Mouse (Mus musculus): ENCODE measurements around the gene Plekha1. TPM values are rescaled to one million over a fixed set of nuclear protein-coding genes. Genes with fewer than 3 reads are reported as not detected.

The Plekha1 gene
- total RNA-seq, 2 experiments from 2014 or later: 25.4 to 34.8 TPM

- no peak for DNase-seq
These were observed 52.7 kb downstream of the Plekha1 start for GRCm38 (mm10) chr7:130918260-130918659.

DNA sequence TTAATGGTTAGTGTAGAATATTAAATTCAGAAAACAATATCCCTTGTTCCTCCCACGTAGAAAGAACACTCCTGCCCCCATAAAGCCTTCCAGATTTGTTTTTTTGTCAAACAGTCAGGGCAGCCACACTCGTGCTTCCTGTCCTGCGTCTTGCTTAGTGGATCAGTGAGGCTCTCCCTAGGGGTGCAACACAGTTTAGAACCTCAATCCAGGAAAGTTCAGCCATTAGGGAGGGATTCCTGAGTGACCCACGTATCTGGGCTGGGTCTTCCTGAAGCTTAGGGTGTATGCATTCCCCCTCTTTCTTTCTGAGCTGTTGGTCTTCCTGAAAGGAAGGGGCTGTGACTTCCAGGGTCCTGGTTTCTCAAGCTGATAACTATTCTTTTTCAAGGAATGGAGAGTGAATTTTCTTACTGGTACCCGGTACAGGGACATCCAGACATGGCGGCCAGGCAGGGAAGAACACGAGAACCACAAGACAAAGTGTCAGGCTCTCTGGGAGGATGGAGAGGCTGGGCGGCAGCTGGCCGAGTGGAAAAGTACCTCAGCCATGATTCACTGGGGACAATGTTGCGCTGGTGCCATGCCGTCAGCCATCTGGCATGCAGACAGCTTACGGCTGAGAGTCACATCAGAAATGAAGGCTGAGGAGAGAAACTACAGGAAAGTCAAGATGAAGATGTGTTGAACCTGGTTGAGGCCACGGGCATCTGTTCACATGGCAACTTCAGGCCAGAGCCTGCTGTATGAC is 57.6 kb downstream of the Plekha1 start:
- DNase-seq: peak; percentile 78

- no peak for DNase-seq
These were observed 64.8 kb downstream of the Plekha1 start for GRCm38 (mm10) chr7:130930401-130930800.

DNA sequence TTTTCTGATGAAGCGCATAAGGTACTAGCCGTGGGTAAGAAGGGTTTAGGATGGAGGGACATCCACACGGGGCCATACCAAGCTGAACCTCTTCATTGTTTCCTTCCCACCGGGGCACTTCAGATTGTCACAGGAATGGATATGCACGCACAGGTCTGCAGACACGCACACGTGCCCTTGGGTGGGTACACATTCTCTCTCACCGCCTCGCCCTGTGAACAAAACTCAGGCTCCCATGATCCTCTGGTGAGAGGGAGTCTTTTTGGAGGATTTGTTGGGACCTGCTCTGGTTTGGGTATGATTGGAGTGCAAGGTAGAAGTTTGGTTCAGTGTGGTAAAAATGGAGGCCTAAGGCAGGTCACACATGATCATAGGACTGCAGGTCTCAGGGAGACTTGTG is 67.4 kb downstream of the Plekha1 start:
- no peak for DNase-seq

- DNase-seq: no peak
These were observed 69.1 kb downstream of the Plekha1 start for GRCm38 (mm10) chr7:130934654-130935053.

DNA sequence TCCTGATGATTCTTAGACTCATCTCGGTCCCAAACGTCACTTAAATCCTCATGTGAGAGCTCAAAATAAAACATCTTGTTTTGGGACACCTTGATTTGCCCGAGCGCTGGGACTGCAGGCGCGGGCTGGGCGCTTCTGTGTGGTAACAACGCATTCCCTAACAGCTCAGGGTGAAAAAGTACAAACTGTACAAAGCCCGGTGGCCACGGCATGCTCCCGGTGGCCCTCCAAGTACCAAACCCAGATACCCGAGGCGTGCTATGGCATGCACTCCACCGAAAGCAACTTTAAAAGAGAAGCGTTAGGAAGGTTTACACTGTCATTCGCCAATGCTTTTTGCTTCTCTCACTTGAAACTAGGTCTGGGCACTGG is 69.9 kb downstream of the Plekha1 start:
- peak; percentile 24 for DNase-seq

GRCm38 (mm10) chr7:130935793-130936471 is 70.4 kb downstream of the Plekha1 start, which contains the start of gene Htra1:
Htra1 (plus strand) TSS chr7:130936111.
- peak; percentile 91 for DNase-seq

DNA sequence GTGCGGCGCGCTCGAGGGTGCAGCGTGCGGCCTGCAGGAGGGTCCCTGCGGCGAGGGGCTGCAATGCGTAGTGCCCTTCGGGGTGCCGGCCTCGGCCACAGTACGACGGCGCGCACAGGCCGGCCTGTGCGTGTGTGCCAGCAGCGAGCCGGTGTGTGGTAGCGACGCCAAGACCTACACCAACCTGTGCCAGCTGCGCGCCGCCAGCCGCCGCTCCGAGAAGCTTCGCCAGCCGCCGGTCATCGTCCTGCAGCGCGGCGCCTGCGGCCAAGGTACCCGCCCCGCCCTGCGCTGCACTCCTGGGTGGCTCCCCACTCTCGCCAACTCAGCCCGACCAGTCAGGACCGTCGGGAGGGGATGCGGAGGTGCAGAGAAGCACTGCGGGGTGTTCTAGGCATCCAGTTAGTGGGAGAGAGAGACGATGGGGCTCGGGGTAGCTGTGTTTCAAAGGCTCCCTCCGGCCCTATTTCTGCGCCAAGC is 71.0 kb downstream of the Plekha1 start:
- DNase-seq: peak; percentile 73

DNA sequence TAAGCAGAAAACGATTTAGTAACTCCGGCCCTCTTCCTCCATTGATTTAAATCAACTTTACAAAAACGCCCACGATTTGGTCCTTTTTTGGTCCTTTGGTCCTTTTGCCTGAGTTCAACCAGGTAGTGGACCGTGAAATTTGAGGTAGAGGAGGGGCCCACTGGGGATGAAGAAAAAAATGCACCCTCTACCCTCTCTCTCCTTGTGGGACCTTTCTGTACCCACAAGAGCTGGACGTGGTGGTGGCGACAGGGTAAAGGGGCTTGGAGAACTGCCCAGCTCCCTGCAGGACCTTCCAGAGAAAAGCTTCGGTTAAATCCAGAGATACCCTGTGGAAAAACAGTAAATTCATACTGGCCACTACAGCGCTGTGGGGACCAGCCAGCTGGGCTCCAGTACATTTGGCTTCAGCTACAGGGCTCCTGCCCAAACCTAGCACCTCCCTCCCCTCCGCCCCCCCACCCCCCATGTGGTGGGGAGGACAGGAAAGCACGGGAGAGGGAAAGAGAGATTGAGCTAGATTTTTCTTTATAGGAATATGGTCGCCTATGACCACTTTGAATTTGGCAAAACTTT is 71.8 kb downstream of the Plekha1 start:
- DNase-seq: no peak

GRCm38 (mm10) chr7:130938005-130938404 is 72.4 kb downstream of the Plekha1 start:
- DNase-seq: no peak

DNA sequence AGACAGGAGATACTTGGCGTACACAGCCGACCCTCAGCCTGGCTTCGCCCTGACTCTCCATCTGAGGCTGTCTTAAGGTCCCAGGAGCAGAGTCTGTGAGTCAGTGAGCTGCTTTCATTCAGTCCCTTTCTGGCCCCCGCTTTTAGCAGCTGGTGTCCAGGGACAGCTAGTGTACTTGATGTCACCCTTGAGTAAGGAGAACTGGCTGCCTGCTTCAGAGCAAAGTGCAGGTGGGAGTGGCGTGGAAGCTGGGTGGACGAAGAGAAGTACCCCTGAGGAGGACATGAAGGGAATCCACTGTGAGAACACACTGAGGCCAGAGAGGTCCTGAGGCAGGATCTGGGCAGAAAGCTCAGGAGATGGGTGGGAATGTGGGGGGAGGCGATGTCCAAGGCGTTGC is 73.3 kb downstream of the Plekha1 start:
- no peak for DNase-seq

GRCm38 (mm10) chr7:130940733-130941132 is 75.2 kb downstream of the Plekha1 start:
- no peak for DNase-seq

- no peak for DNase-seq
These were observed 77.8 kb downstream of the Plekha1 start for GRCm38 (mm10) chr7:130943280-130943895.

DNA sequence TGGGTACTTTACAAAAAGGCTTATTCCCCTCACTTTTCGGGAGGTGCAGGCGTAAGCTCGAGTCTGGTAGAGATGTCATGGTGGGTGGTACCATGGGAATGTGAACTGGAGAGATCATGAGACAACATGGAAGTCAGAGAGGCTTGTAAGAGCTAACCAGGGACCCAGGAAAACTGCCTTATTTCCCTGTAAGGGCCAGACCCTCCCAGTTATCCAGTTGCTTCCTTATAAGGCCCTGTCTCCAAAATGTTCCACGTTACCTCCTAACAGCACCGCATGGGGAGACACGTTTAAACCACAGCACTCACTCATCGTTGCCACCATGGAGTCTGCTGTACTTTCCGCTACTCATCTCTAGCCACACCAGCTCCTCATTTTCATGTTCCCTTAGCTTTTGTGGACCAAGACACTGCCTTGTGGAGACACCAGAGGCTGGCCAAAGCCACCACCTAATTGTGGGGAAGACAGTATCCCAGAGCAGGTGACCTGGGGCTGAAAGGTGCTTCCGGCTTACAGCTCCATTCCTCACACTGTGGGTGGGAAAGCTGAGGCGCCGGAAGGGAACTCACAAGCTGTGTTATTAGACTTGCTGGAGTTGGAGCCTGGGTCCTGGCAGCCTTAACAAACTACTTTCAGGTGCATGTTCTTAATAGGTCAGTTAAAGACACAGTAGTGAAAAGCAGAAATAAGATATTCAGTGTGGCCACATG is 79.4 kb downstream of the Plekha1 start:
- no peak for DNase-seq

DNA sequence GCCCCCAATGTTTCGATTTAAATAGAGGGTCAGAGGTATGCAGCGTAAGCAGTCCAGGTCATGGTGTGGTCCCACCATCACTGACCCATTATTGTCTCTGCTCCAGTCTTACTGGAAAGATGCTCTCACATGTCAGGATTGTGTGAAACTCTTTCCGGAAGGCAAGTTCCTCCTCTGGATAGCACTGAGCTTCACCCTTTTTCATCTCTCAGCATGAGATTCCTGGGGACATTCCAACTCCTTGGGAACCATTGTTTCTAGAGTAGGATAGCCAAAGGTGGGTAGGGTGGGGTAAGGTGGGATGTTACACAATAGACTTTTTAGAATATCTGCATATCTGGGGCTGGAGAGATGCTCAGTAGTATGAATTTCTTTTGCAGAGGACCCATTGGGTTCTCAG is 80.2 kb downstream of the Plekha1 start:
- no peak for DNase-seq

DNA sequence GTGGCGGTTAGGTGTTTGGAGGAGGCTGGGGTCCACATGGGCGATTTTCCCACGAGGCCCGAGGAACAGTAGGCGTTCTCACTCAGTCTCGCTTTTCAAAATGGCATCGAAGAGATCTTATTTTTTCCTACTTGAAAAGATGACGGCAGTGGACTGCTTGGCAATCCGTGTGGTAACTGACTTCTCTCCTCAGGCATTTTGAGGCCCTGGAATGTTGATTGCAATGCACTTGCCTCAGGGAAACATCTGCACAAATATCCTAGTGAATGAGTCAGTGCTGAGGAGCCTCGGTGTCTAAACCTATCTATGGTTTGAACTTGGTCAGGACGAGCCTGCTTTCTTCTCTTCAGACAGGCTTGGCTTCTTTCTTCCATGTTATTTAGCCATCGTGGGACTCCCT is 80.7 kb downstream of the Plekha1 start:
- DNase-seq: no peak

- DNase-seq: no peak
These were observed 83.1 kb downstream of the Plekha1 start for GRCm38 (mm10) chr7:130948563-130949208.

DNA sequence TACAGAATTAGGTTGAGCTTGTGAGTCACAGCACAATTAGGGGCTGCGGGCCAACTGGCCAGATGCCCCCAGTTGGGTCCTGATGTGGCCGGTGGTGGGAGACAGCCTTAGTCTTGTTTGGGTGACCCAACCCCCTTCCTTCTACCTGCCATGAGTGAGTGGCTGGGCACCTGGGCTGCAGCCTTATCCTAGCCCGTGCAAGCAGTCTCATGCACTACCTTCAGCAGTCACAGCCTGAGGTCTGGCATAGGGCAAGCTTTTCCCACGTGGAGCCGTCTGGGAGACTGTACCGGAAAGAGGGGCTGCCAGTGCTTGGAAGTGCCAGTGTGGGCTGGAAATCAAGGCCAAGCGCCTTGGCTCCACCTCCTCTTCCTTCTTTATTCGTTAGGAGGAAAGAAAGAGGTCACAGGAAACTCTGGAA is 83.8 kb downstream of the Plekha1 start:
- peak; percentile 68 for DNase-seq

DNA sequence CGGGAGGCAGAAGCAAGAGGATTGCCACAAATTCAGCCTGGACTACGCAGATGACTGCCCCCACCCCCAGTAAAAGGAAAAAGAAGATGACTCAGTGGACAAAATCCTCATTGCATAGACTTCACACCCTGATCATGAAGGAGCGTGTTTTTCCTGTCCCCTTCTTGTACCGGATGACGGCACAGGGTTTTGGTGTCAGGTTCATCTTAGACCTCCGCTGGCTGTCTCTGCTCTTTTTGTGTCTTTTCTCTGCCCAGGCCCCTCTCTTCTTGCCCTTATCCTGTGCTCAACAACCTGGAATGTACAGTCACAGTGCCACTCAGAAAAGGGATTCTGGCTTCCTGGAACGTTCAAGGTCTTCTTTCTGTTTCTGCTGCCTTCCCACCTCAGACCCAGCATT is 84.9 kb downstream of the Plekha1 start:
- no peak for DNase-seq

GRCm38 (mm10) chr7:130951004-130951403 is 85.4 kb downstream of the Plekha1 start:
- DNase-seq: no peak

DNA sequence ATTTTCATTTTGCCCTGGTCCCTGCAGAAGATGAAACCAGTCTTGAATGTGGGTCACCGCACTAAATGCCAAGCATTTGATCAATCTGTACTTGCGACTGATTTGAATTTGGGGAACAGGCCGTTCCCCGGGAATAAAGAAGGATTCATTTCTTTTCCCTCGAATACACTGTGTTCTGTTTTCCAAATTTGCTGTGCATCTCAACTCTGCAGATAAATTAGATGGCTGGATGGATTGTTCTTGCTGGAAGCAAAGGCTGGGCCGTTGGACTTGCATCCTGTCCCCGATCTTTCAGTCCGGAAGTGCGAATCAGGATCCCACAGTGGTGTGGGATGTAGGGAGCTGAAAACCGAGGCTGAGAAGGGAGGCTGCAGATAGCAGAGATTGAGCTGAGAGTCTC is 87.8 kb downstream of the Plekha1 start:
- DNase-seq: no peak

DNA sequence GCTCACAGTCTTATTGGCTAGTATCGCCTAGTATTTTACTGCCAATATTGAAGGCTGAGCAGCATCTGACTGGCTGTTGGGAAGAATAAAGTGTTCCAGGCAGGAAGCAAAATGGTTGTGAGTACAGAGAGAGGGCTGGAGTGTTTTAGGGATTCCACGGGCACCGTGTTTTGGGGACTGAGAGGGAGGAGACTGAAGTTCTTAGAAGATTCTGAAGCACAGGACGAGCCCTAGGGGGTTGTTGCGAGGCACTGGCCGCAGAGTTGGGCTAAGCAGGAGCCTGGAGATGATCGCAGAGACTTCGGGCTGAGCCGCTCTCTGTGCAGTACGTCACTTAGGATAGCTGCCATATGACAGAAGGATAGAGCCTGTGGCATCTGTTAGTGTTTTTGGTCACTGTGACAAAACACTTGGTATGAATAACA is 88.6 kb downstream of the Plekha1 start:
- no peak for DNase-seq
